Mouse (Mus musculus): ENCODE results near the gene Fgf13. TPM values are rescaled to one million over a fixed set of nuclear protein-coding genes. Genes with fewer than 3 reads are reported as not detected.

Fgf13 gene
- total and polyA plus RNA-seq, 3 experiments, result not detected

- peak; percentile 34 for DNase-seq (ENCODE audit: extremely low read depth)
- in situ Hi-C loops (cut with MboI; ENCODE audit: low pct_ligation_motif_present, low pct_unique_long_range_greater_than_20kb, low sequenced_read_pairs), result no loop called here
- Histone ChIP-seq H3K4me3 (replicated peaks in 1 of 3; ENCODE audit: low read depth in 2 of 3, low read length in 2 of 3, poor library complexity in 1 of 3) (no peak overlapping the region), H3K79me2 (replicated peaks; ENCODE audit: control insufficient read depth, extremely low read depth, insufficient read depth, poor library complexity, severe bottlenecking) (no peaks in the 10 kb centered on the region), H3K27me3 (replicated peaks) (no peaks in the 10 kb centered on the region), H3K9me3 (replicated peaks; ENCODE audit: low read length) (no peaks in the 10 kb centered on the region), H3K4me1 (ENCODE audit: control insufficient read depth in 1 of 2, insufficient read depth in 2 of 2) (peaks cover 0 to 12% of the 10 kb centered on the region in 2 experiments; a peak in 2 of 4 replicates), H3K9ac (ENCODE audit: insufficient read depth, low read depth) (no peak overlapping the region), H3K4me2 (ENCODE audit: insufficient read depth, low read depth, poor library complexity, severe bottlenecking) (no peak overlapping the region), H3K27ac (ENCODE audit: insufficient read depth, low read depth) (no peak overlapping the region), H3K36me3 (replicated peaks in 1 of 2; ENCODE audit: control insufficient read depth in 1 of 2, insufficient read depth in 1 of 2, low read length in 1 of 2) (no peaks in the 10 kb centered on the region)
- TF ChIP-seq RAD21 (IDR thresholded peaks at IDR 0.05; ENCODE audit: low read depth, low read length), result peak; percentile 11
- TF ChIP-seq ZKSCAN1 (IDR thresholded peaks at IDR 0.05; ENCODE audit: borderline replicate concordance, low read depth, low read length), result no peak
- dilution Hi-C loops (cut with MboI; ENCODE audit: extremely low pct_ligation_motif_present, extremely low pct_unique_long_range_greater_than_20kb, low sequenced_read_pairs), result no loop called here
These were observed 388.7 kb downstream of the Fgf13 start for GRCm38 (mm10) chrX:59179081-59179596.

GRCm38 (mm10) chrX:59177653-59178052 lies 390.2 kb downstream of the Fgf13 start:
- H3K4me3 ChIP-seq (replicated peaks in 1 of 3; ENCODE audit: low read depth in 2 of 3, low read length in 2 of 3, poor library complexity in 1 of 3), result no peak overlapping the region
- dilution Hi-C loops (cut with MboI; ENCODE audit: extremely low pct_ligation_motif_present, extremely low pct_unique_long_range_greater_than_20kb, low sequenced_read_pairs), result no loop called here
- no peak for DNase-seq (ENCODE audit: extremely low read depth)

GRCm38 (mm10) chrX:59172200-59172599 lies 395.7 kb downstream of the Fgf13 start:
- Histone ChIP-seq H3K4me1 (ENCODE audit: control insufficient read depth in 1 of 2, insufficient read depth in 2 of 2) (no peaks in the 10 kb centered on the region), H3K79me2 (replicated peaks; ENCODE audit: control insufficient read depth, extremely low read depth, insufficient read depth, poor library complexity, severe bottlenecking) (no peaks in the 10 kb centered on the region), H3K27ac (ENCODE audit: insufficient read depth, low read depth) (no peak overlapping the region), H3K4me3 (replicated peaks in 1 of 3; ENCODE audit: low read depth in 2 of 3, low read length in 2 of 3, poor library complexity in 1 of 3) (no peak overlapping the region), H3K27me3 (replicated peaks) (no peaks in the 10 kb centered on the region), H3K9ac (ENCODE audit: insufficient read depth, low read depth) (no peak overlapping the region), H3K4me2 (ENCODE audit: insufficient read depth, low read depth, poor library complexity, severe bottlenecking) (no peak overlapping the region), H3K36me3 (replicated peaks in 1 of 2; ENCODE audit: control insufficient read depth in 1 of 2, insufficient read depth in 1 of 2, low read length in 1 of 2) (no peaks in the 10 kb centered on the region), H3K9me3 (replicated peaks; ENCODE audit: low read length) (no peaks in the 10 kb centered on the region)
- no peak for DNase-seq (ENCODE audit: extremely low read depth)
- dilution Hi-C loops (cut with MboI; ENCODE audit: extremely low pct_ligation_motif_present, extremely low pct_unique_long_range_greater_than_20kb, low sequenced_read_pairs) (no loop called here), in situ Hi-C loops (cut with MboI; ENCODE audit: low pct_ligation_motif_present, low pct_unique_long_range_greater_than_20kb, low sequenced_read_pairs) (no loop called here)
- TF ChIP-seq CTCF (conservative IDR thresholded peaks at IDR 0.05 in 1 of 2, IDR thresholded peaks at IDR 0.05 in 1 of 2; ENCODE audit: low read depth in 2 of 2, low read length in 2 of 2) (peak in 1 of 2 experiments; percentile 70; a peak in 2 of 4 replicates), RAD21 (IDR thresholded peaks at IDR 0.05; ENCODE audit: low read depth, low read length) (peak; percentile 9; the same call in 1 of the 2 replicates), EP300 (IDR thresholded peaks at IDR 0.05; ENCODE audit: low read length) (no peak)

More at GRCm38 (mm10) chrX:59177653-59178052, 390.2 kb downstream of the Fgf13 start:
- Histone ChIP-seq H3K9me3 (replicated peaks; ENCODE audit: low read length) (no peaks in the 10 kb centered on the region), H3K4me2 (ENCODE audit: insufficient read depth, low read depth, poor library complexity, severe bottlenecking) (no peak overlapping the region), H3K27me3 (replicated peaks) (no peaks in the 10 kb centered on the region), H3K36me3 (replicated peaks in 1 of 2; ENCODE audit: control insufficient read depth in 1 of 2, insufficient read depth in 1 of 2, low read length in 1 of 2) (no peaks in the 10 kb centered on the region), H3K79me2 (replicated peaks; ENCODE audit: control insufficient read depth, extremely low read depth, insufficient read depth, poor library complexity, severe bottlenecking) (no peaks in the 10 kb centered on the region), H3K9ac (ENCODE audit: insufficient read depth, low read depth) (no peak overlapping the region), H3K27ac (ENCODE audit: insufficient read depth, low read depth) (no peak overlapping the region), H3K4me1 (ENCODE audit: control insufficient read depth in 1 of 2, insufficient read depth in 2 of 2) (peaks cover 0 to 12% of the 10 kb centered on the region in 2 experiments; a peak in 2 of 4 replicates)
- no peak for TF ChIP-seq BHLHE40 (IDR thresholded peaks at IDR 0.05; ENCODE audit: low read depth, low read length)
- TF ChIP-seq ETS1 (conservative IDR thresholded peaks at IDR 0.05; ENCODE audit: low read depth, low read length), result no peak
- no peak for TF ChIP-seq POLR2AphosphoS2 (IDR thresholded peaks at IDR 0.05; ENCODE audit: low read depth, low read length)
- TF ChIP-seq USF2 (conservative IDR thresholded peaks at IDR 0.05; ENCODE audit: low read depth, low read length), result no peak
- TF ChIP-seq ELF1 (IDR thresholded peaks at IDR 0.05; ENCODE audit: low read depth, low read length), result no peak
- TF ChIP-seq CHD2 (IDR thresholded peaks at IDR 0.05; ENCODE audit: low read length), result no peak
- in situ Hi-C loops (cut with MboI; ENCODE audit: low pct_ligation_motif_present, low pct_unique_long_range_greater_than_20kb, low sequenced_read_pairs), result no loop called here
